Mouse (Mus musculus) hindbrain, embryonic 14.5 days (tissue): ENCODE results near the gene 2300003K06Rik. TPM values are rescaled to one million over a fixed set of nuclear protein-coding genes. Genes with fewer than 3 reads are reported as not detected.
"Not testable (repeated sequence)": the region's sequence is repeated elsewhere in the genome, so short reads cannot be mapped to it uniquely, and the experiment has no call there.

Source experiments
- ATAC-seq: fragments of 200-750 bp; cut with Nextera tagmentation; 2 replicates; pipeline ENCODE4 v1.8.0; 2017; ENCODE audit warnings: moderate number of reproducible peaks, mild to moderate bottlenecking, moderate TSS enrichment, moderate library complexity; ENCODE audit not compliant: low FRiP score
- DNase-seq: peaks from one replicate; pipeline ENCODE4 v3.0.0-alpha.2; 2015; ENCODE audit warnings: low spot score
- H3K27ac ChIP-seq: fragments of 300-500 bp; sonication (generic); 2 replicates; pipeline ENCODE4 v1.5.1; 2014; ENCODE audit warnings: mild to moderate bottlenecking, moderate library complexity
- H3K27me3 ChIP-seq: fragments of 300-500 bp; sonication (generic); 2 replicates; pipeline ENCODE4 v1.6.1; 2014; ENCODE audit warnings: mild to moderate bottlenecking, low read length, mixed read lengths; ENCODE audit not compliant: control insufficient read depth, insufficient read depth
- H3K36me3 ChIP-seq: fragments of 300-500 bp; sonication (generic); replicated peaks from 2 replicates; pipeline ENCODE4 v1.6.1; 2014; ENCODE audit not compliant: control insufficient read depth, insufficient read depth
- H3K4me1 ChIP-seq: fragments of 300-500 bp; sonication (generic); replicated peaks from 2 replicates; pipeline ENCODE4 v1.6.1; 2014; ENCODE audit warnings: antibody characterized with exemption, low read length, mixed read lengths; ENCODE audit not compliant: control insufficient read depth, insufficient read depth
- H3K4me2 ChIP-seq: fragments of 300-500 bp; sonication (generic); replicated peaks from 2 replicates; pipeline ENCODE4 v1.6.1; 2014; ENCODE audit warnings: mild to moderate bottlenecking, moderate library complexity
- H3K4me3 ChIP-seq: fragments of 300-500 bp; sonication (generic); replicated peaks from 2 replicates; pipeline ENCODE4 v1.5.1; 2014; ENCODE audit warnings: mild to moderate bottlenecking, low read length
- H3K9ac ChIP-seq: fragments of 300-500 bp; sonication (generic); 2 replicates; pipeline ENCODE4 v1.6.1; 2014
- H3K9me3 ChIP-seq: fragments of 300-500 bp; sonication (generic); 2 replicates; pipeline ENCODE4 v1.6.1; 2016; ENCODE audit warnings: low read length; ENCODE audit not compliant: control insufficient read depth
- WGBS: fragments of 180-500 bp; shearing (Covaris S2); extraction: QIAGEN DNeasy Blood & Tissue Kit; methylation state at CpG from one replicate; pipeline ENCODE4 v1.1.7; 2014; 5-methylcytosine and 5-hydroxymethylcytosine counted together
- polyA plus RNA-seq: library from polyadenylated mRNA; unstranded; fragments of >200 nt; fragmentation: Nextera tagmentation; extraction: Ambion mirVana; gene quantifications from 2 replicates; pipeline ENCODE4 v1.2.1, GENCODE M21; 2014

Gene 2300003K06Rik
- polyA plus RNA-seq, 1 experiment from 2014 or later, result not detected

- H3K9ac ChIP-seq, H3K9me3 ChIP-seq, H3K4me3 ChIP-seq, DNase-seq, H3K36me3 ChIP-seq, H3K4me2 ChIP-seq, H3K27me3 ChIP-seq, H3K27ac ChIP-seq, ATAC-seq, H3K4me1 ChIP-seq: not testable (repeated sequence)
- WGBS, result 88% methylated on average over 2 of the region's 2 CpGs
Observed at GRCm38 (mm10) chr11:99815566-99815965, 22.3 kb downstream of the 2300003K06Rik start, which contains the start of gene Gm11564. TSS of gene Gm11564 (minus strand) at chr11:99815666.

DNA sequence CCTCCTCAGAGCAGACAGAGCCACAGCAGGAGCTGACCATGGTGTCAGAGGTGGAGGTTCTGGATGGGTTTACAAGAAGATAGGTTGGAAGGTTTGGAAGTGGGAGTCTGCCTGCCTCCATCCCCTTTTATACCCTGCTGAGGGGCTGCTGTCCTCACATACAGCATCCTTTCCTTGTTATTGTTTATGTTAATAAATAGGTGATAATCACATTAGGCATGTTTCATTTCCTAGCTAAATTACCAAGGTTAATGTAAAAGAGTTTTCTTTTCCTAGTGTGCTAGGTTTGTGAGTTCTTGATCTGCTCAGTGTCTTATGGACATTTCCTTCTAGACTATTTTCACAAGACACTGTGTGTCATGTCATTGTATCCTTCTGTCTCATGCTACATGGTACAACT is 28.1 kb downstream of the 2300003K06Rik start, which contains the start of gene Krtap4-13:
Gene Krtap4-13 (minus strand): TSS at position 101 of the 400 bp plus-strand sequence.
- not testable (repeated sequence) for H3K27me3 ChIP-seq, H3K27ac ChIP-seq, H3K36me3 ChIP-seq, H3K9ac ChIP-seq, ATAC-seq, H3K4me2 ChIP-seq, H3K4me1 ChIP-seq, H3K9me3 ChIP-seq, DNase-seq, H3K4me3 ChIP-seq

- H3K4me2 ChIP-seq, H3K4me3 ChIP-seq, DNase-seq, H3K27ac ChIP-seq, H3K36me3 ChIP-seq, H3K9ac ChIP-seq, H3K9me3 ChIP-seq, ATAC-seq, H3K27me3 ChIP-seq, H3K4me1 ChIP-seq: not testable (repeated sequence)
- no CpG with 5 or more reads among the region's 1 CpGs for WGBS
Observed at GRCm38 (mm10) chr11:99804346-99804745, 33.5 kb downstream of the 2300003K06Rik start, which contains the start of gene Gm11554. TSS of gene Gm11554 (minus strand) at chr11:99804446.

DNA sequence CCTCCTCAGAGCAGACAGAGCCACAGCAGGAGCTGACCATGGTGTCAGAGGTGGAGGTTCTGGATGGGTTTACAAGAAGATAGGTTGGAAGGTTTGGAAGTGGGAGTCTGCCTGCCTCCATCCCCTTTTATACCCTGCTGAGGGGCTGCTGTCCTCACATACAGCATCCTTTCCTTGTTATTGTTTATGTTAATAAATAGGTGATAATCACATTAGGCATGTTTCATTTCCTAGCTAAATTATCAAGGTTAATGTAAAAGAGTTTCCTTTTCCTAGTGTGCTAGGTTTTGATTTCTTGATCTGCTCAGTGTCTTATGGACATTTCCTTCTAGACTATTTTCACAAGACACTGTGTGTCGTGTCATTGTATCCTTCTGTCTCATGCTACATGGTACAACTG is 39.0 kb downstream of the 2300003K06Rik start, which contains the start of gene Gm11569:
Gene Gm11569 (minus strand): TSS at position 101 of the 400 bp plus-strand sequence.
- not testable (repeated sequence) for H3K9me3 ChIP-seq, H3K27ac ChIP-seq, H3K36me3 ChIP-seq, H3K4me3 ChIP-seq, ATAC-seq, H3K4me2 ChIP-seq, H3K9ac ChIP-seq, H3K27me3 ChIP-seq, H3K4me1 ChIP-seq, DNase-seq
- WGBS, result no CpG with 5 or more reads among the region's 1 CpGs

DNA sequence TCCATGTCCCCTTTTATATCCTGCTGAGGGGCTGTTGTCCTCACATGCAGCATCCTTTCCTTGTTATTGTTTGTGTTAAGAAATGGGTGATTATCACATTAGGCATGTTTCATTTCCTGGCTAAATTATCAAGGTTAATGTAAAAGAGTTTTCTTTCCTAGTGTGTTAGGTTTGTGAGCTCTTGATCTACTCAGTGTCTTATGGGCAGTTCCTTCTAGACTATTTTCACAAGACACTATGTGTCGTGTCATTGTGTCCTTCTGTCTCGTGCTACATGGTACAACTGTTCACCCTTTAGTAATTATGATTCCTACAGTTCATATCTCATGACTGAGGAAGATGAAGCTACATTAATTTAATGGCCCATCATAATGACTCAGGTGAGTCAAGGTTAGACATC is 44.5 kb downstream of the 2300003K06Rik start, which contains the start of gene Gm11596:
Gene Gm11596 (minus strand): TSS at position 101 of the 400 bp plus-strand sequence.
- DNase-seq (no peak), ATAC-seq (no peak)
- Histone ChIP-seq H3K36me3 (no peaks in the 10 kb centered on the region), H3K9me3 (no peaks in the 10 kb centered on the region), H3K4me1 (no peaks in the 10 kb centered on the region), H3K27me3 (no peaks in the 10 kb centered on the region), H3K4me2 (no peak within 1 kb of the TSS), H3K4me3 (no peak within 1 kb of the TSS), H3K27ac (no peak within 1 kb of the TSS), H3K9ac (no peak within 1 kb of the TSS)
- WGBS, result 94% methylated on average over 2 of the region's 2 CpGs

Other genes starting within 250 kb of the 2300003K06Rik start
- not detected in 2 replicates for gene Krtap1-3, start 246.7 kb downstream of the 2300003K06Rik start, polyA plus RNA-seq
- not detected in 2 replicates for gene Krtap9-3, start 240.0 kb downstream of the 2300003K06Rik start, polyA plus RNA-seq
- not detected in 2 replicates for gene Gm11938, start 234.8 kb downstream of the 2300003K06Rik start, polyA plus RNA-seq
- not detected in 2 replicates for gene Gm11937, start 227.9 kb downstream of the 2300003K06Rik start, polyA plus RNA-seq
- gene Krtap2-4, start 223.2 kb downstream of the 2300003K06Rik start, polyA plus RNA-seq, result not detected in 2 replicates
- gene Gm11562, start 217.6 kb downstream of the 2300003K06Rik start, polyA plus RNA-seq, result not detected in 2 replicates
- gene Krtap4-1, start 209.8 kb downstream of the 2300003K06Rik start, polyA plus RNA-seq, result not detected in 2 replicates
- not detected in 2 replicates for gene Krtap4-2, start 203.0 kb downstream of the 2300003K06Rik start, polyA plus RNA-seq
- gene Krtap4-7, start 194.0 kb downstream of the 2300003K06Rik start, polyA plus RNA-seq, result not detected in 2 replicates
- not detected in 2 replicates for gene Gm11555, start 187.8 kb downstream of the 2300003K06Rik start, polyA plus RNA-seq
- not detected in 2 replicates for gene Gm11563, start 179.1 kb downstream of the 2300003K06Rik start, polyA plus RNA-seq
- not detected in 2 replicates for gene Krtap4-6, start 172.1 kb downstream of the 2300003K06Rik start, polyA plus RNA-seq
- not detected in 2 replicates for gene Gm14190, start 147.3 kb downstream of the 2300003K06Rik start, polyA plus RNA-seq
- not detected in 2 replicates for gene Gm14180, start 103.8 kb downstream of the 2300003K06Rik start, polyA plus RNA-seq
- not detected in 2 replicates for gene Gm11595, start 65.2 kb downstream of the 2300003K06Rik start, polyA plus RNA-seq
- not detected in 2 replicates for gene Krtap4-8, start 57.4 kb downstream of the 2300003K06Rik start, polyA plus RNA-seq
- gene Krtap4-9, start 52.9 kb downstream of the 2300003K06Rik start, polyA plus RNA-seq, result not detected in 2 replicates
- not detected in 2 replicates for gene Gm11596, start 44.6 kb downstream of the 2300003K06Rik start, polyA plus RNA-seq
- not detected in 2 replicates for gene Gm11569, start 39.1 kb downstream of the 2300003K06Rik start, polyA plus RNA-seq
- not detected in 2 replicates for gene Gm11554, start 33.6 kb downstream of the 2300003K06Rik start, polyA plus RNA-seq
- gene Krtap4-13, start 28.2 kb downstream of the 2300003K06Rik start, polyA plus RNA-seq, result not detected in 2 replicates
- gene Gm11564, start 22.4 kb downstream of the 2300003K06Rik start, polyA plus RNA-seq, result not detected in 2 replicates
- not detected in 2 replicates for gene Krtap4-16, start 13.5 kb upstream of the 2300003K06Rik start, polyA plus RNA-seq
- not detected in 2 replicates for gene Gm11568, start 19.9 kb upstream of the 2300003K06Rik start, polyA plus RNA-seq
- gene Gm11559, start 26.4 kb upstream of the 2300003K06Rik start, polyA plus RNA-seq, result not detected in 2 replicates
- not detected in 2 replicates for gene Krtap9-1, start 35.3 kb upstream of the 2300003K06Rik start, polyA plus RNA-seq
- not detected in 2 replicates for gene Gm11567, start 41.1 kb upstream of the 2300003K06Rik start, polyA plus RNA-seq
- not detected in 2 replicates for gene Krtap31-1, start 69.9 kb upstream of the 2300003K06Rik start, polyA plus RNA-seq
- gene Gm11565, start 76.7 kb upstream of the 2300003K06Rik start, polyA plus RNA-seq, result not detected in 2 replicates
- gene Krtap31-2, start 98.2 kb upstream of the 2300003K06Rik start, polyA plus RNA-seq, result not detected in 2 replicates
- gene Krtap9-5, start 110.4 kb upstream of the 2300003K06Rik start, polyA plus RNA-seq, result not detected in 2 replicates
- gene Krtap29-1, start 141.0 kb upstream of the 2300003K06Rik start, polyA plus RNA-seq, result not detected in 2 replicates
- gene Krtap16-1, start 148.5 kb upstream of the 2300003K06Rik start, polyA plus RNA-seq, result 0.16 and 0.29 TPM in 2 replicates
- gene Krtap17-1, start 155.9 kb upstream of the 2300003K06Rik start, polyA plus RNA-seq, result 0.86 and 1.5 TPM in 2 replicates
- not detected in 2 replicates for gene Krt33a, start 178.1 kb upstream of the 2300003K06Rik start, polyA plus RNA-seq
- gene Krt33b, start 191.8 kb upstream of the 2300003K06Rik start, polyA plus RNA-seq, result 0.13 TPM in 1 of 2 replicates, not detected in the other
- not detected in 2 replicates for gene Krt34, start 203.5 kb upstream of the 2300003K06Rik start, polyA plus RNA-seq
- gene Krt31, start 212.5 kb upstream of the 2300003K06Rik start, polyA plus RNA-seq, result not detected in 2 replicates